Mouse (Mus musculus) left cerebral cortex, adult 9 months (tissue): ENCODE results near the gene Ddx25.

Experiments used
- DNase-seq, 2 experiments: peaks; one replicate each; pipeline ENCODE4 v3.0.0; 2022; ENCODE audit warnings: low spot score in 2 of 2

Ddx25 gene

GRCm38 (mm10) chr9:35493733-35494092 is 64.6 kb downstream of the Ddx25 start:
- DNase-seq, result no peak

DNA sequence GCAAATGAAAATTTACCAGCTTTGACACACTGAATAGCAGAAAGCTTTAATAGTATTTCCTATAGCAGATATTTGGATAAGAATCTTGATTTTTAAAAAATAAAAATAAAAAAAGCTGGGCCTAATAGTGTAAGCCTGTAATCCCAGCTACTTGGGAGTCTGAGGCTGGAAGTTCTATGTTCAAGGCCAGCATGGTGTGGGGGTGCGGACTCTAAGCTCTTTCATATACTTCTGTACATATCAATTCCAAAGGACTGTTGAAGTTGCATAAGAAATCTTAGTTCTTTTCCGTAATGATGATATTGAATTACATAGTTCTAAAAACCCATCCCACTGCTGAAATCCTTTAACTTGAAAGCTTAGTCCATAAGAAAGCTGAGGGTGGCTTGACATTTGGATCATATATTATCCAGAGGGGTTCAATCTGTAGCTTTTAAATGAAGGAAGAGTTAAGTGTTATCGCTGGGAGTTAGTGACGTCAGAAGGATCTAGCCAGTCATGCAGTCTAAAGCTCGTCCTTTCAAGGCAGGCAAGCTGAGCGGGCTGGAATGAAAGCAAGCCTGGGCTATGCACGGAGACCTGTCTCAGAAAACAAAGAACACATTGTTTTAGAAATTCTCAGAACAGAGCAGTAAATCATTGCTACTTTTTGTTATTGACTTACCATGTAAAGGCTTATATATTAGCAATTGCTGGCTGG is 65.1 kb downstream of the Ddx25 start:
- DNase-seq, result no peak

- DNase-seq, result no peak
Observed at GRCm38 (mm10) chr9:35491109-35491866, 67.0 kb downstream of the Ddx25 start.

DNA sequence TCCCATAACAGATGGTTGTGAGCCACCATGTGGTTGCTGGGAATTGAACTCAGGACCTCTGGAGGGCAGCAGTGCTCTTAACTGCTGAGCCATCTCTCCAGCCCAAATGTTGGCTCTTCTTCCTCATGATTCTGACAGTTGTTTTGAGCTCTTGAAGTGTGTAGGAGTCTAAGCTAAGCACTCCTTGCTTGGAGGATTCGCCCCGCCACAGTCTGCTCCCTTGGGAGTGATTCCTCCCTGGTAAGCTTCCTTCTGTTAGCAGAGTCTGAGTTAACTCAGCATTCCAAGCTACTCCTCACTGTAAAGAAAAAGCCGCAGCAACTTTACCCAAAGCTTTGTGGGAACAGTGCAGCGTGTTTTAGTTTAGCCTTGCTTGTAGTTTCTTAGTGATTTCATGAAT is 69.8 kb downstream of the Ddx25 start:
- DNase-seq, result peak in 1 of 2 experiments; percentile 37
